Mouse (Mus musculus): ENCODE data around the gene Cept1.

GRCm38 (mm10) chr3:106544721-106545316 is 2.8 kb downstream of the Cept1 start:
- TF ChIP-seq POLR2A (IDR thresholded peaks at IDR 0.05; ENCODE audit: borderline replicate concordance, insufficient read depth, low read length) = no peak
- no peak for TF ChIP-seq CTCF (IDR thresholded peaks at IDR 0.05; ENCODE audit: borderline replicate concordance, insufficient read depth, low read depth, low read length)
